Mouse (Mus musculus): ENCODE measurements around the gene Krtap15. TPM values are rescaled to one million over a fixed set of nuclear protein-coding genes. Genes with fewer than 3 reads are reported as not detected.

The Krtap15 gene
- polyA plus RNA-seq, 1 experiment from 2014 or later: not detected

DNA sequence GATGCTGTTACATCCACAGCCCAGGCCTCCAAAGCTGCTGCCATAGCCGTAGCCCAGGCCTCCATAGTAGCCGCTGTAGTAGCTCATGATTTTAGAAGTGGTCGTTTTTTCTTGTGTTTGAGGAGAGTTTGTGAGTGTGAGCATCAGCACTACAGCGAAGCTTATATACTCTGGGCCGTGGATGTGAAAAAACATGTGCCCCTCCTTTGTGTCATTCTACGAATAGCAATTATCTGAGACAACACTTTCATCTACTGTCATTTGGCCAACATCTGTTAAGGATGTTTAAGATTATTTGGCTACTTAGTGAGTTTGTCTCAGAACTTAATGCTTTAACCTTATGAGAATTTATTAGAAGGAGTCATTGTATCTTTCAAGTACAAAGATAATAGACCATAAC is 49.3 kb downstream of the Krtap15 start, which contains the start of gene Krtap19-1:
Krtap19-1 (minus strand) TSS at position 101 of the 400 bp plus-strand sequence.
- Histone ChIP-seq H3K4me3 (no peak within 1 kb of the TSS), H3K9ac (no peak within 1 kb of the TSS), H3K9me3 (no peaks in the 10 kb centered on the region), H3K4me1 (no peaks in the 10 kb centered on the region), H3K36me3 (no peaks in the 10 kb centered on the region), H3K4me2 (no peak within 1 kb of the TSS), H3K27ac (no peak within 1 kb of the TSS), H3K27me3 (no peaks in the 10 kb centered on the region)
- ATAC-seq (ENCODE audit: insufficient number of reproducible peaks, insufficient read depth, low FRiP score, low TSS enrichment, low read depth): no peak
- whole genome bisulfite sequencing: 84% methylated on average over 6 of the region's 6 CpGs

DNA sequence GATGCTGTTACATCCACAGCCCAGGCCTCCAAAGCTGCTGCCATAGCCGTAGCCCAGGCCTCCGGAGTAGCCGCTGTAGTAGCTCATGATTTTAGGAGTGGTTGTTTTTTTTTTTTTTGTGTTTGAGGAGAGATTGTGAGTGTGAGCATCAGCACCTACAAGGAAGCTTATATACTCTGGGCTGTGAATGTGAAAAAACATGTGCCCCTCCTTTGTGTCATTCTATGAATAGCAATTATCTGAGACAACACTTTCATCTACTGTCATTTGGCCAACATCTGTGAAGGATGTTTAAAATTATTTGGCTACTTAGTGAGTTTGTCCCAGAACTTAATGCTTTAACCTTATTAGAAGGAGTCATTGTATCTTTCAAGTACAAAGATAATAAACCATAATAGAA is 54.2 kb downstream of the Krtap15 start, which contains the start of gene Krtap19-2:
Krtap19-2 (minus strand) TSS at position 101 of the 400 bp plus-strand sequence.
- Histone ChIP-seq H3K4me2 (no peak within 1 kb of the TSS), H3K9ac (no peak within 1 kb of the TSS), H3K27ac (no peak within 1 kb of the TSS), H3K36me3 (no peaks in the 10 kb centered on the region), H3K4me1 (no peaks in the 10 kb centered on the region), H3K27me3 (no peaks in the 10 kb centered on the region), H3K4me3 (no peak within 1 kb of the TSS), H3K9me3 (no peaks in the 10 kb centered on the region)
- 93% methylated on average over 3 of the region's 3 CpGs for WGBS
- ATAC-seq (ENCODE audit: insufficient number of reproducible peaks, insufficient read depth, low FRiP score, low TSS enrichment, low read depth): no peak

DNA sequence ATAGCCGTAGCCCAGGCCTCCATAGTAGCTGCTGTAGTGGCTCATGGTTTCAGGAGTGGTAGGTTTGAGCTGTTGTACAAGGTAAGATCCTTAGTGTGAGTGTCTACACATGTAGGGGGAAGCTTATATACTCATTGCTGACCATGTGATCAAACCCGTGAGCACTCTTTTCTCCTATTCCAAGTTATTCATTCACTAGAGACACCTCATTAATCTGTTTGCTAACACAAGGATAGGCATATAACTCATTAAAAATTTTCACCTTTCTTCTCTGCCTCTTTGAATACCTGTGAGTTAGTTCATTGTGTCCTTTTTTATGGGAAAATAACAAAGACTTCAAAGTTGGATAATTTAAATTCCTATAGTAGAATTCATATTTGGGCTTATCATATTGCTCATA is 57.9 kb downstream of the Krtap15 start, which contains the start of gene Krtap19-3:
Krtap19-3 (minus strand) TSS at position 101 of the 400 bp plus-strand sequence.
- Histone ChIP-seq H3K4me2 (no peak within 1 kb of the TSS), H3K4me1 (no peaks in the 10 kb centered on the region), H3K9me3 (no peaks in the 10 kb centered on the region), H3K36me3 (no peaks in the 10 kb centered on the region), H3K27me3 (no peaks in the 10 kb centered on the region), H3K4me3 (no peak within 1 kb of the TSS), H3K27ac (no peak within 1 kb of the TSS), H3K9ac (no peak within 1 kb of the TSS)
- ATAC-seq (ENCODE audit: insufficient number of reproducible peaks, insufficient read depth, low FRiP score, low TSS enrichment, low read depth): no peak
- whole genome bisulfite sequencing: 91% methylated on average over 2 of the region's 2 CpGs

Other genes with a start within 250 kb of the Krtap15 start
- not detected in 2 replicates for gene Krtap24-1, start 207.9 kb upstream of the Krtap15 start, polyA plus RNA-seq (2015; fragmentation: Nextera tagmentation; extraction: Ambion mirVana)
- gene 2310079G19Rik, start 192.5 kb upstream of the Krtap15 start, polyA plus RNA-seq (2015; fragmentation: Nextera tagmentation; extraction: Ambion mirVana): not detected in 2 replicates
- not detected in 2 replicates for gene Krtap26-1, start 172.4 kb upstream of the Krtap15 start, polyA plus RNA-seq (2015; fragmentation: Nextera tagmentation; extraction: Ambion mirVana)
- not detected in 2 replicates for gene Krtap27-1, start 148.5 kb upstream of the Krtap15 start, polyA plus RNA-seq (2015; fragmentation: Nextera tagmentation; extraction: Ambion mirVana)
- not detected in 2 replicates for gene 2310061N02Rik, start 112.3 kb upstream of the Krtap15 start, polyA plus RNA-seq (2015; fragmentation: Nextera tagmentation; extraction: Ambion mirVana)
- not detected in 2 replicates for gene Krtap13-1, start 91.4 kb upstream of the Krtap15 start, polyA plus RNA-seq (2015; fragmentation: Nextera tagmentation; extraction: Ambion mirVana)
- gene Krtap13, start 68.6 kb upstream of the Krtap15 start, polyA plus RNA-seq (2015; fragmentation: Nextera tagmentation; extraction: Ambion mirVana): not detected in 2 replicates
- gene 2310034C09Rik, start 61.4 kb upstream of the Krtap15 start, polyA plus RNA-seq (2015; fragmentation: Nextera tagmentation; extraction: Ambion mirVana): not detected in 2 replicates
- gene 2310057N15Rik, start 46.0 kb upstream of the Krtap15 start, polyA plus RNA-seq (2015; fragmentation: Nextera tagmentation; extraction: Ambion mirVana): not detected in 2 replicates
- gene Gm5965, start 42.3 kb upstream of the Krtap15 start, polyA plus RNA-seq (2015; fragmentation: Nextera tagmentation; extraction: Ambion mirVana): not detected in 2 replicates
- gene Gm20741, start 8.0 kb upstream of the Krtap15 start, polyA plus RNA-seq (2015; fragmentation: Nextera tagmentation; extraction: Ambion mirVana): not detected in 2 replicates
- gene Krtap14, start 5.9 kb downstream of the Krtap15 start, polyA plus RNA-seq (2015; fragmentation: Nextera tagmentation; extraction: Ambion mirVana): not detected in 2 replicates
- gene Krtap19-1, start 49.2 kb downstream of the Krtap15 start, polyA plus RNA-seq (2015; fragmentation: Nextera tagmentation; extraction: Ambion mirVana): not detected in 2 replicates
- not detected in 2 replicates for gene Krtap19-2, start 54.1 kb downstream of the Krtap15 start, polyA plus RNA-seq (2015; fragmentation: Nextera tagmentation; extraction: Ambion mirVana)
- gene Krtap19-3, start 57.8 kb downstream of the Krtap15 start, polyA plus RNA-seq (2015; fragmentation: Nextera tagmentation; extraction: Ambion mirVana): not detected in 2 replicates
- not detected in 2 replicates for gene Krtap19-4, start 64.9 kb downstream of the Krtap15 start, polyA plus RNA-seq (2015; fragmentation: Nextera tagmentation; extraction: Ambion mirVana)
- not detected in 2 replicates for gene Krtap19-5, start 76.2 kb downstream of the Krtap15 start, polyA plus RNA-seq (2015; fragmentation: Nextera tagmentation; extraction: Ambion mirVana)
- gene Krtap19-9b, start 112.0 kb downstream of the Krtap15 start, polyA plus RNA-seq (2015; fragmentation: Nextera tagmentation; extraction: Ambion mirVana): not detected in 2 replicates
- not detected in 2 replicates for gene Krtap16-3, start 142.7 kb downstream of the Krtap15 start, polyA plus RNA-seq (2015; fragmentation: Nextera tagmentation; extraction: Ambion mirVana)
- gene Krtap22-2, start 190.5 kb downstream of the Krtap15 start, polyA plus RNA-seq (2015; fragmentation: Nextera tagmentation; extraction: Ambion mirVana): not detected in 2 replicates
- not detected in 2 replicates for gene Gm10229, start 195.1 kb downstream of the Krtap15 start, polyA plus RNA-seq (2015; fragmentation: Nextera tagmentation; extraction: Ambion mirVana)
- not detected in 2 replicates for gene Krtap6-1, start 211.5 kb downstream of the Krtap15 start, polyA plus RNA-seq (2015; fragmentation: Nextera tagmentation; extraction: Ambion mirVana)
- gene Gm10228, start 221.3 kb downstream of the Krtap15 start, polyA plus RNA-seq (2015; fragmentation: Nextera tagmentation; extraction: Ambion mirVana): not detected in 2 replicates
- not detected in 2 replicates for gene Krtap6-5, start 227.7 kb downstream of the Krtap15 start, polyA plus RNA-seq (2015; fragmentation: Nextera tagmentation; extraction: Ambion mirVana)
- not detected in 2 replicates for gene 1110025L11Rik, start 243.8 kb downstream of the Krtap15 start, polyA plus RNA-seq (2015; fragmentation: Nextera tagmentation; extraction: Ambion mirVana)

Data from embryonic facial prominence, embryonic 13.5 days (tissue).